Mouse (Mus musculus): ENCODE measurements around the gene Ccdc187. TPM values are rescaled to one million over a fixed set of nuclear protein-coding genes. Genes with fewer than 3 reads are reported as not detected.
A peak's percentile ranks its signal among the peaks of the same experiment; 100 is the strongest.

Gene Ccdc187
- total and polyA plus RNA-seq, 2 experiments = under 0.01 TPM; not detected in 1

DNA sequence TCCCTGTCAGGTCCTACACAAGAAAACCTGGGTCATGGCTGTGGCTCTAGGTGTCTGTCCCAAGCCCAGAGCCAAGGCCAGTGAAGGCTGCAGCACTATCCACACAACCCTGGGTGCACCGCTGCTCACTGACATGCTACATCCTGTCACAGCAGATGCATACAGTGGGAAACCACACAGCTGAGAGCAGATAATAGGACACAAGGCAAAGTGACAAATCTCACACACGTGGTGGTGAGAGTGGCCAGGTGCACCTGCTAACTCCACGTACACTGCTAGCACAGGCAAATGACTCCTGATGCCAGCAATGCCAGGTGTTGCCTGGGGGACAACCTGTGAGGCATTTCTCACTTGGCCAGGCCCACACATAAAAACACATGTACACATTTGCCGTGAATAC lies 69.1 kb downstream of the Ccdc187 start:
- no peaks in the 10 kb centered on the region for H3K79me2 ChIP-seq (ENCODE audit: control insufficient read depth, insufficient read depth, low read length)
- H3K4me1 ChIP-seq (ENCODE audit: control insufficient read depth, insufficient read depth, low read length) = no peaks in the 10 kb centered on the region
- DNase-seq (ENCODE audit: extremely low read depth, low read depth, low spot score) = no peak
- WGBS = 89% methylated on average over 4 of the region's 4 CpGs
- H3K27ac ChIP-seq (replicated peaks; ENCODE audit: insufficient read depth, low read depth, low read length) = no peak overlapping the region
- H3K27me3 ChIP-seq (ENCODE audit: control insufficient read depth, insufficient read depth, low read length) = no peaks in the 10 kb centered on the region
- H3K9ac ChIP-seq (ENCODE audit: low read depth, low read length) = no peak overlapping the region
- peaks cover 10% of the 10 kb centered on the region; the same call in 1 of the 2 replicates for H3K36me3 ChIP-seq (ENCODE audit: control insufficient read depth, insufficient read depth, low read length)
- no peak overlapping the region for H3K4me3 ChIP-seq (ENCODE audit: insufficient read depth, low read depth, low read length)
- TF ChIP-seq POLR2A (IDR thresholded peaks at IDR 0.05; ENCODE audit: extremely low read depth, insufficient read depth, low read length) (no peak), CTCF (IDR thresholded peaks at IDR 0.05; ENCODE audit: low read depth, low read length) (no peak)

DNA sequence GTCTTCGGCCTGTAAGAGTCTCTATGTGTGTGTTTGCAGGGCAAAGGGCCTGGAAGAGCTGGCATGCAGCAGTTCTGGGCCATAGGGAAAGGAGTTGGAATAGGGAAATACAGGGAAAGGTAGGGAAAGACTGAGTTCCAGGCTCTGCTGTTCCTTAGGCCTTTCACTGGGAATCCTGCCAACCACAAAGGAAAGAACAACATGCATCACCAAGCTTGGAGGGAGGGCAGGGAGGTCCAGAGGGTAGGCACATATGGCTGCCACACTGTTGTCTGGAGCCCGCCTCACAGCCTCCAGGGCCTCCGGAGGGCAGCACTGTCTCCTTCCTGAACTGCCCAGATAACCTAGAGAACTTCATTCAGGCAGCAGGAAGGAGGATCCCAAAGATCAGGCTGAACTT lies 70.4 kb downstream of the Ccdc187 start:
- Histone ChIP-seq H3K4me3 (ENCODE audit: insufficient read depth, low read depth, low read length) (no peak overlapping the region), H3K36me3 (ENCODE audit: control insufficient read depth, insufficient read depth, low read length) (peaks cover 10% of the 10 kb centered on the region; the same call in 1 of the 2 replicates), H3K9ac (ENCODE audit: low read depth, low read length) (no peak overlapping the region), H3K4me1 (ENCODE audit: control insufficient read depth, insufficient read depth, low read length) (no peaks in the 10 kb centered on the region), H3K79me2 (ENCODE audit: control insufficient read depth, insufficient read depth, low read length) (no peaks in the 10 kb centered on the region), H3K27ac (replicated peaks; ENCODE audit: insufficient read depth, low read depth, low read length) (no peak overlapping the region), H3K27me3 (ENCODE audit: control insufficient read depth, insufficient read depth, low read length) (no peaks in the 10 kb centered on the region)
- TF ChIP-seq CTCF (IDR thresholded peaks at IDR 0.05; ENCODE audit: low read depth, low read length) (no peak), POLR2A (IDR thresholded peaks at IDR 0.05; ENCODE audit: extremely low read depth, insufficient read depth, low read length) (no peak)
- WGBS = 75% methylated on average over 3 of the region's 3 CpGs
- no peak for DNase-seq (ENCODE audit: extremely low read depth, low read depth, low spot score)

DNA sequence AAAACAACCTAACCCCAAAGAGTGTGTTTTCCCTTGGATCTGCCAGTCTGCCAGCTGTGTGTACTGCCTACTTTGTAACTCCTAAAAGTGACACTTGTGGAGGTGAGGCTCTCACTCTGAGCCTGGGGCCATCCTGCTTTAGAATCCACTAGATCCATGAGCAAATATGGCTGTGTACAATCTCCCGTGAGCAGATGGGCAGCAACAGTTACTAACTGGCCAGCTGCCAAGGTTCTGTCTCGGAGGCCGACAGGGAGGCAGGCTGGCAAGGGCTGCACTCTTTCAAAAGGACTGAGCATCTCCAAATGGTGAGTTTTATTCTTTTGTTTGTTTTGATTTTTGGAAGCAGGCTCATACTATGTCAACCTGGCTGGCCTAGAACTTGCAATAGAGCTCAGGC lies 79.8 kb downstream of the Ccdc187 start:
- 13% methylated on average over 3 of the region's 3 CpGs for WGBS
- Histone ChIP-seq H3K36me3 (ENCODE audit: control insufficient read depth, insufficient read depth, low read length) (peaks cover 11% of the 10 kb centered on the region), H3K4me1 (ENCODE audit: control insufficient read depth, insufficient read depth, low read length) (0 out of 2 replicates have a peak, but pooled peaks cover 2% of the 10 kb centered on the region), H3K9ac (ENCODE audit: low read depth, low read length) (no peak overlapping the region), H3K27me3 (ENCODE audit: control insufficient read depth, insufficient read depth, low read length) (no peaks in the 10 kb centered on the region), H3K79me2 (ENCODE audit: control insufficient read depth, insufficient read depth, low read length) (no peaks in the 10 kb centered on the region), H3K27ac (replicated peaks; ENCODE audit: insufficient read depth, low read depth, low read length) (no peak overlapping the region), H3K4me3 (ENCODE audit: insufficient read depth, low read depth, low read length) (no peak overlapping the region)
- TF ChIP-seq CTCF (IDR thresholded peaks at IDR 0.05; ENCODE audit: low read depth, low read length) (no peak), POLR2A (IDR thresholded peaks at IDR 0.05; ENCODE audit: extremely low read depth, insufficient read depth, low read length) (no peak)
- peak; percentile 36 for DNase-seq (ENCODE audit: extremely low read depth, low read depth, low spot score)

DNA sequence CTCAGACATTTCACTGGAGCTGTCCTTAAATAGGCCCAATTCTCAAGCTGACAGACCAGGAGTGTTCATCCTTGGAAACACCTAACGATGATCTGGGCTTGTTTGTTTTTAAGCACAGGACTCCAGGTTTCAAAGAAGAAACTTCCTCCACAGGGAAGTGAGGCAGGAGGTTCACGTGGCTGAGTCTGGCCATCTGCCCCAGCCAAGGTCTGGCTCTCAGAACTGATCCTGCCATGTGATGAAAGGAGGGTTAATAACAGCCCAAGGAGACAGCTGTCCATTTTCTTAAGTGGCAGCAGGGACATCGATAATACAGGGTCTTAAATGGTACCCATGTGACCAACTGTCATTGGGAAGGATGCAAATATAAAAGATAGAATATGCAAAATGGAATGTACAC lies 84.8 kb downstream of the Ccdc187 start:
- WGBS = 93% methylated on average over 3 of the region's 3 CpGs
- Histone ChIP-seq H3K4me3 (ENCODE audit: insufficient read depth, low read depth, low read length) (no peak overlapping the region), H3K9ac (ENCODE audit: low read depth, low read length) (no peak overlapping the region), H3K4me1 (ENCODE audit: control insufficient read depth, insufficient read depth, low read length) (0 out of 2 replicates have a peak, but pooled peaks cover 2% of the 10 kb centered on the region), H3K36me3 (ENCODE audit: control insufficient read depth, insufficient read depth, low read length) (peaks cover 4% of the 10 kb centered on the region; the same call in 1 of the 2 replicates), H3K27me3 (ENCODE audit: control insufficient read depth, insufficient read depth, low read length) (peaks cover 15% of the 10 kb centered on the region), H3K79me2 (ENCODE audit: control insufficient read depth, insufficient read depth, low read length) (no peaks in the 10 kb centered on the region), H3K27ac (replicated peaks; ENCODE audit: insufficient read depth, low read depth, low read length) (no peak overlapping the region)
- DNase-seq (ENCODE audit: extremely low read depth, low read depth, low spot score) = no peak
- TF ChIP-seq CTCF (IDR thresholded peaks at IDR 0.05; ENCODE audit: low read depth, low read length) = no peak
- TF ChIP-seq POLR2A (IDR thresholded peaks at IDR 0.05; ENCODE audit: extremely low read depth, insufficient read depth, low read length) = no peak

DNA sequence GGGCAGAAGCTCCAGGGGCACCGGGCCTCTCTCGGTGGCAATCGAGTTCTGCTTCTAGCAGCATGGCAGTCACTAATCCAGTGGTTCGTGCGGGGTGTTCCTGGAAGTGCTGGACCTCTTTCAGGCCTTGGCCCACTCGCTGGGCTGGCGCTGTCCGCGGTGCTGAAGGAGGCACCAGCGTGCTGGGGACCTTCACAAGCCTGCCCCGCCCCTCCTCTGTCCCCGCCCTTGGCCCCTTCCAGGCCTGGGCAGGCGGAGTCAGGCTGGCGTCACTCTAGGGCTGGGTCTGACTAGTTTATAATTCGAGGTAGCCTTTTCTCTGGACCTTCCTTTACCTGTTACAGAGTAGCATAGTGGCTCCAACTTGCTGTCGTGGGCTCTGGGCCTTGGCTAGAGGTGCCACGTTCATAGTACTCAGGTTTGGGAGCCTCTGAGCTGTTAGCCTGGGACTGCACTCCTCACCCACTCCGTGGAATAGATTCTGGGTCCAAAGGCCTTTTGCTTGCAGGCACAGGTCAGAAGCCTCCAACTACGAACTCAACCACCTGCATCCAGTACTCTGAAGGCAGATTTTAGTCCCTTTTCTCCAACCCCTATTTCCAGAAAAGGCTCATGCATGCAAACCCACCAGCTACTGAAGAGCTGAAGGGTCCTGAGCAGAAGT lies 86.1 kb downstream of the Ccdc187 start, which contains the start of gene Lhx3:
Gene Lhx3 (minus strand): TSS at position 164 of the 664 bp plus-strand sequence.
- no peaks in the 10 kb centered on the region for H3K4me1 ChIP-seq (ENCODE audit: control insufficient read depth, insufficient read depth, low read length)
- WGBS = 8% methylated on average over 19 of the region's 19 CpGs
- no peak within 1 kb of the TSS for H3K9ac ChIP-seq (ENCODE audit: low read depth, low read length)
- no peak within 1 kb of the TSS for H3K4me3 ChIP-seq (ENCODE audit: insufficient read depth, low read depth, low read length)
- peak; percentile 34 for DNase-seq (ENCODE audit: extremely low read depth, low read depth, low spot score)
- no peaks in the 10 kb centered on the region for H3K79me2 ChIP-seq (ENCODE audit: control insufficient read depth, insufficient read depth, low read length)
- peaks cover 18% of the 10 kb centered on the region for H3K27me3 ChIP-seq (ENCODE audit: control insufficient read depth, insufficient read depth, low read length)
- TF ChIP-seq CTCF (IDR thresholded peaks at IDR 0.05; ENCODE audit: low read depth, low read length) (no peak), POLR2A (IDR thresholded peaks at IDR 0.05; ENCODE audit: extremely low read depth, insufficient read depth, low read length) (no peak)
- H3K27ac ChIP-seq (replicated peaks; ENCODE audit: insufficient read depth, low read depth, low read length) = no peak within 1 kb of the TSS
- H3K36me3 ChIP-seq (ENCODE audit: control insufficient read depth, insufficient read depth, low read length) = no peaks in the 10 kb centered on the region

DNA sequence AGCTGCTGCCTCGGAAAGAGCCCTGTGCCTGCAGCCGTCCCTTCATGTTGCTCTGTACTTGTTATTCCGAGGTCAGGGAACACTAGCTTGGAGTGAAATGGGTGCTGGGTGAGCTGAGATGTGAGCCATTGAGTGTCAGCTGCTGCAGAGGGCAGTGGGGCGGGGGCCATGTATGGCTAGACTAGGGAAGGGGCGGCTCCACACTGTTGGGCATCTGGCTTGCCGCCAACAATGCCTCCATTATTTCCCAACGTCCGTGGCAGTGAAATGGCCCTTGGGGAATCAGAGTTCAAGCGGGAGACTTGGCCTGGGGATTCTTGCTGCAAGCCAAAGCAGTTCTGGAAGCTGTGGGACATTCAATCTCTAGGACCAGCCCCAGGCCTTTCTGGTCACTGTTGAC lies 86.8 kb downstream of the Ccdc187 start:
- Histone ChIP-seq H3K79me2 (ENCODE audit: control insufficient read depth, insufficient read depth, low read length) (no peaks in the 10 kb centered on the region), H3K27ac (replicated peaks; ENCODE audit: insufficient read depth, low read depth, low read length) (no peak overlapping the region), H3K4me3 (ENCODE audit: insufficient read depth, low read depth, low read length) (no peak overlapping the region), H3K9ac (ENCODE audit: low read depth, low read length) (no peak overlapping the region), H3K27me3 (ENCODE audit: control insufficient read depth, insufficient read depth, low read length) (peaks cover 23% of the 10 kb centered on the region), H3K4me1 (ENCODE audit: control insufficient read depth, insufficient read depth, low read length) (no peaks in the 10 kb centered on the region), H3K36me3 (ENCODE audit: control insufficient read depth, insufficient read depth, low read length) (no peaks in the 10 kb centered on the region)
- TF ChIP-seq POLR2A (IDR thresholded peaks at IDR 0.05; ENCODE audit: extremely low read depth, insufficient read depth, low read length) (no peak), CTCF (IDR thresholded peaks at IDR 0.05; ENCODE audit: low read depth, low read length) (no peak)
- WGBS = 21% methylated on average over 9 of the region's 9 CpGs
- DNase-seq (ENCODE audit: extremely low read depth, low read depth, low spot score) = no peak
